Mouse (Mus musculus): ENCODE data around the gene Tbpl2. TPM values are rescaled to one million over a fixed set of nuclear protein-coding genes. Genes with fewer than 3 reads are reported as not detected.

Gene Tbpl2
- not detected for polyA plus RNA-seq (2012; fragmentation: generic; extraction: Trizol)

DNA sequence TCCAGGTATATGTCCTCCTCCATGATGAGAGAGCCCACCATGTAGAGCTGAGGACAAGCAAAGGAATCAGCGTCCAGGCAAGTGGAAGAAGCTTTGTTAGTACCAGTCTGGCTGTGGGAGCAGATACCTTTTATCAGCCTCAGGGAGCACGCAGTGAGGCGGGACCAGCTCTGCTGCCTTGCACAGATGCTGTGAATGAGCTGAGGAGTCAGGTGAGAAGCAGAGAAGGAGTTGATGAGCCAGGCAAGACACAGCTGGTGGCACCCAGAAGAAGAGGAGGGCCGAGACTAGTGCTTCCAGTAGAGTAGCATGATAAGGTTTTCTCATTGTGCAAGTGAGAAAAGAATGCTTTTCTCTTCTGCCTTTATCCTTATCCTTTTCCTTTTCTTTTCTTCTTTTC is at the start of gene Tbpl2:
Gene Tbpl2, minus strand, starts transcription at position 101 of the 400 bp plus-strand sequence.
- Histone ChIP-seq H3K79me2 (ENCODE audit: control insufficient read depth, insufficient read depth) (no peaks in the 10 kb centered on the region), H3K27me3 (ENCODE audit: control insufficient read depth, insufficient read depth, insufficient read length) (no peaks in the 10 kb centered on the region), H3K4me3 (no peak within 1 kb of the TSS), H3K4me2 (ENCODE audit: low read depth) (no peak within 1 kb of the TSS), H3ac (ENCODE audit: control insufficient read depth, insufficient read length) (no peak within 1 kb of the TSS), H3K36me3 (ENCODE audit: control insufficient read depth, insufficient read depth) (no peaks in the 10 kb centered on the region)
- TF ChIP-seq SRF (IDR thresholded peaks at IDR 0.05; ENCODE audit: control insufficient read depth, insufficient read length, low read depth) (no peak), USF1 (IDR thresholded peaks at IDR 0.05; ENCODE audit: low read depth) (no peak), MYOG (IDR thresholded peaks at IDR 0.05; ENCODE audit: control insufficient read depth in 1 of 3, insufficient read depth in 1 of 3, insufficient read length in 2 of 3, low read depth in 2 of 3) (no peak), CEBPB (IDR thresholded peaks at IDR 0.05; ENCODE audit: insufficient read depth, poor library complexity, severe bottlenecking) (no peak)

DNA sequence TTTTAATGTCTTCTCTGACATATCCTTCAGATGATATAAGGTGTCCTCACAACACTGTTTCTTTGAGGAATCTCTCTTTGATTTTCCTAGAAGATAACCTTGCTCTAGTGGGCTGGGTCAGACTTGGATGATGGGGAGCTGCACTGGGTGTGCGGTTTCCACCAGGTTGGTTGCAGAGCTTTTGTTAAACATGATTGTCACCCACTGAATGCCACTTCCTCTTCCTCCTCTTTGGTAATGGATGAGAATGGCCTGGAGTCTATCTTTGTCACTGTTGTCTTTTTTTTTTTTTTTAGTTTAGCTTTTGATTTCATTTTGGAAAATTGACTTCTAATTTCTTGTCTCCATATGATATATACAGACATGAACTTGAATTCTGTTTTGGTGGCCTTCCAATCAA is 38.0 kb upstream of the Tbpl2 start:
- Histone ChIP-seq H3ac (ENCODE audit: control insufficient read depth, insufficient read length) (no peak overlapping the region), H3K4me3 (no peak overlapping the region), H3K79me2 (ENCODE audit: control insufficient read depth, insufficient read depth) (no peaks in the 10 kb centered on the region), H3K27me3 (ENCODE audit: control insufficient read depth, insufficient read depth, insufficient read length) (no peaks in the 10 kb centered on the region), H3K36me3 (ENCODE audit: control insufficient read depth, insufficient read depth) (no peaks in the 10 kb centered on the region), H3K4me2 (ENCODE audit: low read depth) (no peak overlapping the region)
- no peak for TF ChIP-seq POLR2AphosphoS2 (IDR thresholded peaks at IDR 0.05; ENCODE audit: insufficient read length, low read depth)
- no peak for TF ChIP-seq USF1 (IDR thresholded peaks at IDR 0.05; ENCODE audit: low read depth)
- TF ChIP-seq TCF12 (IDR thresholded peaks at IDR 0.05; ENCODE audit: insufficient read depth, poor library complexity, severe bottlenecking): no peak
- no peak for TF ChIP-seq TCF3 (IDR thresholded peaks at IDR 0.05; ENCODE audit: insufficient read length, low read depth)
- TF ChIP-seq REST (IDR thresholded peaks at IDR 0.05; ENCODE audit: insufficient read depth, insufficient read length): no peak

DNA sequence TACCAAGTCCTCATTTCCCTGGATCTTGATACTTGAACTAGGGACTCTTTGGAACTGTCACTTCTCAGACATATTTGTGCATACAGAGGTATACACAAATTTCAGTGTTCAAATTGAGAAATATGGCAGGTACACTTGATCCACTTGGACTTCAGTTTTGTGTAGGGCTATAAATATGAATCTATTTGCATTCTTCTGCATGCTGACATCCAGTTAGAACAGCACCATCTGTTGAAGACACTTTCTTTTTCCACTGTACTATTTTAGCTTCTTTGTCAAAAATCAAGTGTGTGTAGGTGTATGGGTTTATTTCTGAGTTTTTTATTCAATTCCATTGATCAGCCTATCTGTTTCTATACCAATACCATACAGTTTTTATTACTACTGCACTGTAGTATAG is 12.7 kb upstream of the Tbpl2 start:
- H3K4me2 ChIP-seq (ENCODE audit: low read depth): no peak overlapping the region
- H3K79me2 ChIP-seq (ENCODE audit: control insufficient read depth, insufficient read depth): no peaks in the 10 kb centered on the region
- no peak overlapping the region for H3ac ChIP-seq (ENCODE audit: control insufficient read depth, insufficient read length)
- no peaks in the 10 kb centered on the region for H3K36me3 ChIP-seq (ENCODE audit: control insufficient read depth, insufficient read depth)
- no peak for TF ChIP-seq MYOG (IDR thresholded peaks at IDR 0.05; ENCODE audit: control insufficient read depth in 1 of 3, insufficient read depth in 1 of 3, insufficient read length in 2 of 3, low read depth in 2 of 3)
- TF ChIP-seq TCF12 (IDR thresholded peaks at IDR 0.05; ENCODE audit: insufficient read depth, poor library complexity, severe bottlenecking): no peak
- TF ChIP-seq MYOD1 (IDR thresholded peaks at IDR 0.05; ENCODE audit: control insufficient read depth in 1 of 3, insufficient read length in 2 of 3, low read depth in 2 of 3): no peak
- TF ChIP-seq POLR2AphosphoS2 (IDR thresholded peaks at IDR 0.05; ENCODE audit: insufficient read length, low read depth): no peak
- TF ChIP-seq MAX (IDR thresholded peaks at IDR 0.05; ENCODE audit: low read depth): no peak
- no peak for TF ChIP-seq POLR2A (IDR thresholded peaks at IDR 0.05; ENCODE audit: insufficient read length, low read depth)
- no peak for TF ChIP-seq CEBPB (IDR thresholded peaks at IDR 0.05; ENCODE audit: insufficient read depth, poor library complexity, severe bottlenecking)
- H3K27me3 ChIP-seq (ENCODE audit: control insufficient read depth, insufficient read depth, insufficient read length): no peaks in the 10 kb centered on the region
- no peak overlapping the region for H3K4me3 ChIP-seq

DNA sequence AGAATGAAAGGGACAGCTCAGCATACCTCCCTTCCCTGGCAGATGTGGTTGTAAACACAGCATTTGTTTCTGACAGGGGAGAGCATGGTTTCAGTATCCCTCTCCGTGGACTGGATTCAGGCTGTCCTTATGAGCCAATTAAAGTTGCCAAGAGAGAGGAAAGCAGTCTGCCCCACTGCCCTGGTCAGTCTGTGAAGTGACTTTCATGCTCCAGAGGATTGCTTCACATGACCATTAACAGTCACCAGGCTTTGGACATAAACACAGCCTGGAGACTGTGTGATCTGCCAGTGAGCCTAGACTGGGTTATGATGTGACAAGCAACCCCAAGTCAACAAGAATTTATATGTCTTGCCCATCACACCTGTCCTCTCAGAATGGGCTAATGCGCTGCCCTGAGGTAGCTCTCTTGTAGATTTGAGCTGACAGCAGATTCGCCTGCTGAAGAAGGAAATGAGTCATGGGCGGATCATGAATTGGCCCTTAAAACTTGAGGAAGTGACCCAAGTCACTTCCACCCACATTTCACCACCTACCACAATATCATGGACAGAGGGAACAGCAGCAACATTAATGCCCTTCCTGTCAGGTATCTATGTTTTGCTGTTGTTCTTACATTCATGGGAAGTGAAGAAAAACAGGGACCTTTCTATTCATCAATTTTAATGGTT is 7.4 kb upstream of the Tbpl2 start:
- Histone ChIP-seq H3K27me3 (ENCODE audit: control insufficient read depth, insufficient read depth, insufficient read length) (no peaks in the 10 kb centered on the region), H3ac (ENCODE audit: control insufficient read depth, insufficient read length) (no peak overlapping the region), H3K4me3 (no peak overlapping the region), H3K4me2 (ENCODE audit: low read depth) (no peak overlapping the region), H3K79me2 (ENCODE audit: control insufficient read depth, insufficient read depth) (no peaks in the 10 kb centered on the region), H3K36me3 (ENCODE audit: control insufficient read depth, insufficient read depth) (no peaks in the 10 kb centered on the region)
- TF ChIP-seq SRF (IDR thresholded peaks at IDR 0.05; ENCODE audit: control insufficient read depth, insufficient read length, low read depth) (no peak), POLR2AphosphoS2 (IDR thresholded peaks at IDR 0.05; ENCODE audit: insufficient read length, low read depth) (no peak), TCF3 (IDR thresholded peaks at IDR 0.05; ENCODE audit: insufficient read length, low read depth) (no peak), MYOD1 (IDR thresholded peaks at IDR 0.05; ENCODE audit: control insufficient read depth in 1 of 3, insufficient read length in 2 of 3, low read depth in 2 of 3) (no peak), MAX (IDR thresholded peaks at IDR 0.05; ENCODE audit: low read depth) (no peak), MYOG (IDR thresholded peaks at IDR 0.05; ENCODE audit: control insufficient read depth in 1 of 3, insufficient read depth in 1 of 3, insufficient read length in 2 of 3, low read depth in 2 of 3) (no peak), E2F4 (IDR thresholded peaks at IDR 0.05; ENCODE audit: insufficient read depth) (no peak), REST (IDR thresholded peaks at IDR 0.05; ENCODE audit: insufficient read depth, insufficient read length) (no peak), TCF12 (IDR thresholded peaks at IDR 0.05; ENCODE audit: insufficient read depth, poor library complexity, severe bottlenecking) (no peak), POLR2A (IDR thresholded peaks at IDR 0.05; ENCODE audit: insufficient read length, low read depth) (no peak), CEBPB (IDR thresholded peaks at IDR 0.05; ENCODE audit: insufficient read depth, poor library complexity, severe bottlenecking) (no peak), USF1 (IDR thresholded peaks at IDR 0.05; ENCODE audit: low read depth) (no peak)

DNA sequence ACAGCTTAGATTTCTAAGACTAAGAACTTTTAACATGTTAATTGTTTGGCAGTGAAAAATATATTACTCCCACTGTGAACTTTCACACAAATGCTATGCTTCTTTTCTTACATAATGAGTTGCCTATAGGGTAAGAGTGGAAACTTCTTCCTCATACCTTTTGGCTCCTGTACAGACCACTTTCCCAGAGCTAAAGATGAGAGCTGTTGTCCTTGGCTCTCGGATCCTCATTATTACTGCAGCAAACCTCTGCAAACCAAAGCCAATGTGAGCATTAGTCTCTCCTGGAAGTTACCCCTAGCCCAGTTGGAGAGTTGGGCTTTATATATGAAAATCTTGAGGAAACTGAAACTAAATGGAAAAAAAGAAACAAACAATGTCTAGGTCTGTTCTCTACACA is 5.5 kb downstream of the Tbpl2 start:
- H3K36me3 ChIP-seq (ENCODE audit: control insufficient read depth, insufficient read depth): no peaks in the 10 kb centered on the region
- no peak for TF ChIP-seq TCF3 (IDR thresholded peaks at IDR 0.05; ENCODE audit: insufficient read length, low read depth)
- TF ChIP-seq MYOD1 (IDR thresholded peaks at IDR 0.05; ENCODE audit: control insufficient read depth in 1 of 3, insufficient read length in 2 of 3, low read depth in 2 of 3): no peak
- no peak for TF ChIP-seq POLR2A (IDR thresholded peaks at IDR 0.05; ENCODE audit: insufficient read length, low read depth)
- no peak for TF ChIP-seq POLR2AphosphoS2 (IDR thresholded peaks at IDR 0.05; ENCODE audit: insufficient read length, low read depth)
- TF ChIP-seq MAX (IDR thresholded peaks at IDR 0.05; ENCODE audit: low read depth): no peak
- TF ChIP-seq USF1 (IDR thresholded peaks at IDR 0.05; ENCODE audit: low read depth): no peak
- TF ChIP-seq REST (IDR thresholded peaks at IDR 0.05; ENCODE audit: insufficient read depth, insufficient read length): no peak
- TF ChIP-seq TCF12 (IDR thresholded peaks at IDR 0.05; ENCODE audit: insufficient read depth, poor library complexity, severe bottlenecking): no peak
- no peak for TF ChIP-seq E2F4 (IDR thresholded peaks at IDR 0.05; ENCODE audit: insufficient read depth)
- no peak for TF ChIP-seq CEBPB (IDR thresholded peaks at IDR 0.05; ENCODE audit: insufficient read depth, poor library complexity, severe bottlenecking)
- TF ChIP-seq MYOG (IDR thresholded peaks at IDR 0.05; ENCODE audit: control insufficient read depth in 1 of 3, insufficient read depth in 1 of 3, insufficient read length in 2 of 3, low read depth in 2 of 3): no peak
- TF ChIP-seq SRF (IDR thresholded peaks at IDR 0.05; ENCODE audit: control insufficient read depth, insufficient read length, low read depth): no peak
- H3ac ChIP-seq (ENCODE audit: control insufficient read depth, insufficient read length): no peak overlapping the region
- no peaks in the 10 kb centered on the region for H3K27me3 ChIP-seq (ENCODE audit: control insufficient read depth, insufficient read depth, insufficient read length)
- no peaks in the 10 kb centered on the region for H3K79me2 ChIP-seq (ENCODE audit: control insufficient read depth, insufficient read depth)
- no peak overlapping the region for H3K4me3 ChIP-seq
- no peak overlapping the region for H3K4me2 ChIP-seq (ENCODE audit: low read depth)

Measured in myocyte (in vitro differentiated cells).